Mouse (Mus musculus) frontal cortex, postnatal 14 days (tissue): ENCODE data around the gene Scg3.
"Not testable (repeated sequence)": the region's sequence is repeated elsewhere in the genome, so short reads cannot be mapped to it uniquely, and the experiment has no call there.

Experiments used
- DNase-seq, 2 experiments: peaks; one replicate each; pipeline ENCODE4 v3.0.0; 2022; ENCODE audit warnings: low spot score in 2 of 2

The Scg3 gene

GRCm38 (mm10) chr9:75683426-75684191 is at the start of gene Scg3:
Scg3 (minus strand) TSS chr9:75684056.
- DNase-seq: peak; percentile 92

- peak; percentile 20 to 49 for DNase-seq
Measured at GRCm38 (mm10) chr9:75719952-75720687, 36.3 kb upstream of the Scg3 start.

DNA sequence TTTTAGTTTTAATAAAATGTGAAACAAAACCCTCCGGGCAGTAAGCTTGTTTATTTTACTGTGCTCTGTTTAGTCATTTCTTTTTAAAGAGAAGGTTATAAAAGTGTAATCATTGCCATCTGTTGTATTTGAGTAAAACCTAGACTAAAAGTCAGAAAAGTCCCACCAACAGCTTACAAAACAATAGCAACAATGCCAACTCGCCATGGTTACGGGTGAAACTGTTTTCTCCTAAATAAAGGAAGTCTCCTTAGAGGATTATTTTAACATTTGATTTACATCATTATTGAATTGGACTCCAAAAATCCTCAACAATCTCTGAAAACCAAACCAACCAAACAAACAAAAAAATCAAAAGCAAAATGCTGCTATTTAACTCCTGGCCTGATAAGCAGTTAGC is 35.6 kb upstream of the Scg3 start:
- DNase-seq: no peak

DNA sequence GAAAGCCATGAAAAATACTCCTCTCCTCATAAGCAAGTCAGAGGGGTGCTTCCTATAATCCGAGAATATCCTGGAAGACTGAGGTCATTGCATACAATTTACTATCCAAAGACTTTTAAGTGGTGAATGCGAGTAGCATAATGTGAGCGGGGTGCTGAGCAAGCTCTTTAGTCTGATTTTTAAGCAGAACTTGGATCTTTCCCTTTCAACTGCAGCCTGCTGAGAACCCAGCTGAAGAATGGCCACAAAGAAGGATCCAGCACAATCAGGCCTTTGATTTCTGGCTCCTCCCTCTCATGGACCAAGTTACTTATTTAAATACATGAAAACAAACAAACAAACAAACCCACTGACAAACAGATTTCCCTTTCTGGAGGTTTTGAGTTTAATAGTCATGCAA is 916 bp upstream of the Scg3 start:
- no peak for DNase-seq

- no peak for DNase-seq
Measured at GRCm38 (mm10) chr9:75684292-75684691, 436 bp upstream of the Scg3 start.

- no peak for DNase-seq
Measured at GRCm38 (mm10) chr9:75680606-75681005, 3.2 kb downstream of the Scg3 start.

- no peak for DNase-seq
Measured at GRCm38 (mm10) chr9:75679629-75680028, 4.2 kb downstream of the Scg3 start.

GRCm38 (mm10) chr9:75678341-75678740 is 5.5 kb downstream of the Scg3 start:
- DNase-seq: no peak

GRCm38 (mm10) chr9:75676226-75676625 is 7.6 kb downstream of the Scg3 start:
- DNase-seq: peak; percentile 18 to 47

DNA sequence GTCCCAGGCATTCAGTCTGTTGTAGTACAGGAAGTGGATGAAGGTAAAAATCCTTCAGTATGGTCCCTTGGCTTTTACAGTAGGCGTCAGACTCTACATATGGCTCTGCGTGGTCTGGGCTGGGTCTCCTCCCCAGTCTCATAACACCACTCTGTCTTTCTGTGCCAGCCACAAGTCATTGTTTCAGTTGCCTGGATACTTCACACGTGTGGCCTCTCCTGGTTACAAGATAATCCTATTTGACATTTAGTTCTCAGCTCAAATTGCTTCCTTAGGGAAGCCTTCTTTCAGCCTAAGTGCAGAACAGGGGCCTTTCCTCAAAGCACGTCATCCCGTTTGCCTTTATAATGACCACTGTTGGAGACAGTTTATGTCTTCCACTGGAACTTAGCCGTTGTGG is 11.1 kb downstream of the Scg3 start:
- no peak for DNase-seq

DNA sequence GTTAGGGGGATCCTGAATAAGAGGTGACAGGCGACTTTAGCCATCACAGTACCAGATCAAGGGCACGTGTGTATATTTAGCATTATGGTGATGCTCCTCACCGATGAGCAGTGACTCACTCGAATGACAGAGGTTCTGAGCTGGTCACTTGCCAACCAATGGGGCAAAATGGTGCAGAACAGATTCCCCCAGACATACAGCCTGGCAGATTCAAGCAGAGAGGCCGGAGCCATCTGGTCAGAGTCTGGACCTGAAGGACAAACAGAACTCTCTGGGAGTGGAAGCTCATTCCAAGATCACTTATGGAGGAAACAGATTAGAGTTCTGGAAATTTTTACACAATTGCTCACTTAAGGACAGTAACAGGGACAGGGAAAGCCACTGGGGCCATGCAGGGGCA is 17.2 kb downstream of the Scg3 start:
- DNase-seq: no peak

GRCm38 (mm10) chr9:75665364-75665763 is 18.5 kb downstream of the Scg3 start:
- no peak for DNase-seq

DNA sequence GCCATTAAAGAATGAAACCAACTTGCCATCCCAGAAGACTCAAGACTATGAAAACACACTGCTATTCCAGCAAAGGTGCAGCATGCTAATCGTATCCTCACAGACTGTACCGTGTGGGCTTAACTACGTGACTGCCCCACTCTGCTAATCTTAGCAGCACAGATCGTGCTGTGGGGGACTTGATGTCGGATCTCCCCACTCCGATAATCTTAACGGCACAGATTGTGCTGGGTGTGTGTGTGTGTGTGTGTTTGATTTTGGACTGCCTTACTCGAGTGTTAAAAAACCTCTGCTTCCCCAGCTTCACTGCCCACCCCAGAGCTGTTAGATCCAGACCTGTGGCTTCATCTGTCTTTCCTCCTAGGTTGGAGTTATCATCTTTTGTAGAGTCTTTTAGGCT is 22.9 kb downstream of the Scg3 start:
- DNase-seq: peak; percentile 35 to 51

GRCm38 (mm10) chr9:75656456-75656855 is 27.4 kb downstream of the Scg3 start:
- not testable (repeated sequence) for DNase-seq

GRCm38 (mm10) chr9:75653981-75654911 is 29.6 kb downstream of the Scg3 start:
- no peak for DNase-seq

DNA sequence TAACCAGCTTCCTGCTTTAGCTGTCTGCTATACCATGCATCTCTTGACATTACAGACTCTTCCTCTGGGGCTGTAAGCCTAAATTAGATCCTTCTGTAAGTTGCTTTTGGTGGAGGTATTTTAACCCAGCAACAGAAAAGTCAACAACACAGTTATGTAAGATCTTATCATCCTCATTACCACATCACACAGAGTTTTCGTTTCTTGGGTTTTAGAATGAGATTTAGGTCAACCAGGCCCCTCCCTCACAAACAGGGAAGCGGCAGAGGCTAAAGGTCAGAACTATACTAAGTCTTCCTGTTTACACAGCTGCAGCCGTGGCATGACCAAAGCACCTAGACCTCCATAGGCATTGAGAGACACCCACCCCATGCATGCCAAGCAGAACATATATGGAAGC is 38.5 kb downstream of the Scg3 start:
- no peak for DNase-seq

GRCm38 (mm10) chr9:75634226-75634625 is 49.6 kb downstream of the Scg3 start:
- DNase-seq: no peak

- DNase-seq: no peak
Measured at GRCm38 (mm10) chr9:75633603-75634002, 50.3 kb downstream of the Scg3 start.

DNA sequence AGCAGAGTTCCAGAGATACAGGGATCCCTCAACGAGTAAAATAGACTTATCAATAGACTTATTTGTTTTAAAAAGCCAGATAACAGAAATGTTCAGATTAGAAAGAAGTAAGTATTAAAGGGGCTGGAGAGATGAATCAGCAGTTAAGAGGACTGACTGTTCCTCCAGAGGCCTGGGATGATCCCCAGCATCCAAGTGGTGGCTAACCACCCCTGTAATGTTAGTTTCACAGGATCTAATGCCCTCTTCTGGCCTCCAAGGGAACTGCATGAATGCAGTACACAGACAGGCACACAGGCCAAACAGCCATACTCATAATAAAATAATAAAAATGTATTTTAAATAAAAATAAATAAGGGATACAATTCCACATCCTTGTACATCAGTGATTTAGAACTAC is 51.0 kb downstream of the Scg3 start:
- no peak for DNase-seq

GRCm38 (mm10) chr9:75632111-75632510 is 51.7 kb downstream of the Scg3 start:
- DNase-seq: no peak

GRCm38 (mm10) chr9:75630823-75631454 is 52.9 kb downstream of the Scg3 start:
- DNase-seq: no peak

DNA sequence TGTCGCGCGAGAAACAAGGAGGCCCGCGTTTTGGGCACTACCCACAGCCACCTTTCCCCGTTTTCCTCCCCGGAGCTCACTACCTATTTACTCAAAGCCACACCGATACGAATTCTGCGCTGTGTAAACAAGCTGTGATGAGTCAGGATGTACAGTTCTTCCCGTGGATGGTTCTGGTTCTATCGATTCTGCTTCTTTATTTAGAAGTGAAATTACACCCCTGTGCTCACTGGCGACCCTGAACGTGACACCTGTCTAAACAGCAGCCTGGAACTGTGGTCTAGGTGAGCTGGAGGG is 57.6 kb downstream of the Scg3 start:
- DNase-seq: no peak
